Mouse (Mus musculus) lung, adult 18-20 months (tissue): ENCODE measurements at regions not wholly inside any gene's neighbourhood (a gene's known extent, or its start where the extent isn't known, plus 50 kb on each side); places are given as distances from the start of the nearest gene placed in this dataset.
"Not testable (repeated sequence)": the region's sequence is repeated elsewhere in the genome, so short reads cannot be mapped to it uniquely, and the experiment has no call there.

Experiments used
- DNase-seq, 2 experiments: peaks; one replicate each; pipeline ENCODE4 v3.0.0; 2022; ENCODE audit warnings: mixed read lengths in 2 of 2

DNA sequence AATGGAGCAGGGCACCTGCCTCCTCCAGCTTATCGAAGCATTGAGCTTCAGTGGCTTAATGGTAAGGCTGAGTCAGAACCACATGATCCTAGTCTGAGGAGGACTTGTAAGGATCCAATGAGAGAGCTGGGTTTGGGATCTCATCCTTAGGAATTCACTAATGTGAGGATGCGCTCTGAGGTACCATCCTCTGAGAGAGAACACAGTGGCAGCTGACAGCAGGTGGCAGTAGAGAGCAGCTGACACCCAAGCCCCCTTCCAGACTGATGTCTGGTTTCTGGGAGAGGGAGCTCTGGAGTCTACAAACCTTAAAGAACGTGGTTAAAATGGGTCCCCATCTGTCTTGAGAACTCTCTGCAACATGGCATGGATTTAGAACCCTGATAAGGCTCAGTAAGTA lies 137.8 kb downstream of the B3glct start:
- peak in 1 of 2 experiments; percentile 10 for DNase-seq

GRCm38 (mm10) chr5:149818812-149819211 lies 140.8 kb downstream of the B3glct start:
- DNase-seq, result no peak

DNA sequence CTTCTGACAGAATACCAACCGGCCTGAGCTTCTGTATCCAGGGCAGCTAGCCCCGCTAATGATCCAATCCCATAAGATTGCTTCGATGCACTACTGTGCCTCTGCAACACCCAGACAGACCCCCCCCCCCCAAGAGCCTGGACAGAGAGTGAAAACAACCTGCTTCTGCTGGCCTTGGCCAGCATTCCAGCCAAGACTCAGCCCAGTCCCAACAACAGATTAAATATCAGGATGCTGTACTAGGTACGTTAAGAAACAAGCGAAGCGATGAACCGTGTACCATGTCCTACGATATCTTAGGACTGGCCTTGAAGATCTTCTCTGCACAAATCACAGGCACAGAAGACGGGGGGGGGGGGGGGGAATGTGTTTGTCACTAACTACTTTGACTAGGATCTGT lies 145.8 kb downstream of the B3glct start:
- no peak for DNase-seq

GRCm38 (mm10) chr5:149827599-149827998 lies 149.6 kb downstream of the B3glct start:
- DNase-seq, result no peak

- peak; percentile 19 to 36 for DNase-seq
Measured at GRCm38 (mm10) chr5:149831122-149831861, 153.3 kb downstream of the B3glct start.

GRCm38 (mm10) chr5:149837379-149837778 lies 159.3 kb downstream of the B3glct start:
- DNase-seq, result no peak

GRCm38 (mm10) chr5:149842491-149842890 lies 164.5 kb downstream of the B3glct start:
- DNase-seq, result no peak

GRCm38 (mm10) chr5:149843310-149843709 lies 165.3 kb downstream of the B3glct start:
- DNase-seq, result no peak

DNA sequence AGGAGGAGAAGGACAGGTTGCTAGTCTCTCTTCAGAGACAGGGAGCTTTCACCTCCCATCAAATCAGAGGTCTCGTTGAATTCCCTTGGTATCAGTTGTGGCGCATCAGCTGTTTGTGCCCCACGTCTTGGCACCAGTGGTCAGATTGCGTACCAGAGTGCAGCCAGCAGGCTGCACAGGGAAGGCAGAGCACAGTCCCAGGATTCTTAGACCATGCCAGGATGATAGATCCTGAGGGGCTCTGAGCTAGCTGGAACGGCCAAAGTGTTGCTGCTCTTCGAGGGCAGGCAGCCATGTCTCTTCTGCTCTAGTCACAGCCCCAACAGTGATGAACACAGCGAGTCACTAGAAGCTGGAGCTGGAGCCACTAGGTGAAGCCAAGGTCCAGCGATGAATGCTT lies 167.2 kb downstream of the B3glct start:
- no peak for DNase-seq

DNA sequence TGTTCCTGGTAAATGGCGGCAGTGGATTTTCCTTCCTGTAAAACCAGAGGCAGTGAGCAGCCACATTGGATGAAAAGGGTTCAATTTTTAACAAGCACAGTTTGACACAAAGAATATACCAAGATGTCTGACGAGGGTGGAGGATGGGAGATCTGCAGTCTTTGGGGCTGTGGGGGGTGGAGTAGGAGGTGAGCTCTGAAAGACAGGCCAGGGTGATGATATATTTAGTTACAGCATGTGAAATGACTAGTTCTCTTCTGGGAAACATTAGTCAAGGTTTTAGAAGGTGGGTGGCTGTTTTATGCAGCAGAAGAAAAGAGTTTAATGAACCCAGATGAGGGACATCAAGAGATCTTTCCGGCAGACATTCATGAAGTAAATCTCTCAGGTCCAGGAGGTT lies 170.0 kb upstream of the Rxfp2 start:
- DNase-seq, result no peak

DNA sequence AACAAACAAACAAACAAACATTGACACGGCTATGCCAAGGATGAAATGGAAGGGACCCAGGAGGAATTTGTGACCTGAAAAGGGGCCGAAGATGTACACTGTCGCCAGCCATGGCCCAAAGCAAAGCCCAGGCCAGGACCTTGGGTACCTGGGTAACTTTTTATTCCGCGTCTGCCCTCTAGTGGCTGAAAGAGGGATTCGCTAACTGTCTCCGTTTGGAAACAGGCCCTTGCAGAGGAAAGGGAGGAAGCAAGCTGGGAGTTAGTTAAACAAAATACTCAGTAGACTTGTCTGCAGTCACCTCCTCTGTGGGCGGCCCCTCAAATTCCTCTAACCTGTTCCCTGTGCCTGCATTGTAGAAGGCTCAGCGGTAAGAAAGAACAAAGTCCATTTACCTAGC lies 167.5 kb upstream of the Rxfp2 start:
- peak; percentile 40 to 49 for DNase-seq

GRCm38 (mm10) chr5:149852516-149852915 lies 166.0 kb upstream of the Rxfp2 start:
- no peak for DNase-seq

GRCm38 (mm10) chr5:149856101-149856500 lies 162.4 kb upstream of the Rxfp2 start:
- no peak for DNase-seq

DNA sequence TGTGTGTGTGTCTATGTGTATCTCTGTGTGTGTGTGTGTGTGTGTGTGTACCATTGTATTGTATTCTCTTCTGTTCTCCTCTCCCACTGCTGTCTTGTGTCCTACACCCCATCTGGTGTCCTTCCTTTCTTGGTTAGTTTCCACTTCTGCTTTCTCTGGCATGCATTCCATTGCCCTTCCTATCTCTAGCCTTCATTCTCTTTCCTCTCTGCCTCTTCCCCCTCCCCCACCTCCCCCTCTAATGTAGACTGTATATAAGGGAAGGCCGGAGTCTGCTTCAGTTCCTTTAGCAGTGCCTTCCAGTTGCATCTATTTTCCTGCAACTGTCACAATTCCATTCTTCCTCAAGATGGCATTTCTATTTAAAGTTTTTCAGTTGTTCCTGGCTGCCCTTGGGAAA lies 161.5 kb upstream of the Rxfp2 start:
- DNase-seq, result no peak

GRCm38 (mm10) chr5:149861489-149861962 lies 156.9 kb upstream of the Rxfp2 start:
- peak; percentile 11 to 25 for DNase-seq

- no peak for DNase-seq
Measured at GRCm38 (mm10) chr5:149867926-149868325, 150.5 kb upstream of the Rxfp2 start.

GRCm38 (mm10) chr5:149869441-149869840 lies 149.0 kb upstream of the Rxfp2 start:
- no peak for DNase-seq

DNA sequence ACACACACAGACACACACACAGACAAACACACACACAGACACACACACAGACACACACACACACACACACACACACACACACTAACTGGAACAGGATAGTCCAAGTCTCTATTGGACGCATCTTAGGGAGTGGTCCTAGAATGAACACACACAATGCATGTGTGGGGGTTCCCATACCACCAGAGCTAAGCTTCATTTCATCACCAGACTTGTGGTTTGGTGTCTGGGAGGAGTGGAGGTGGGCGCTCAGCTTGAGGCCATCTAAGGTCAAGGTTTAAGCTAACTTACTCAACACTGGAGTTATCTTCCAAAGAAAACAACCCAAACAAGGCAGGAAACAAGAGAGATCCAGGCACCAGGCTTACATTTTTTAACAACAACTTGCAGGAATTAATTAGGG lies 147.9 kb upstream of the Rxfp2 start:
- no peak for DNase-seq

- no peak for DNase-seq
Measured at GRCm38 (mm10) chr5:149871521-149871920, 147.0 kb upstream of the Rxfp2 start.

DNA sequence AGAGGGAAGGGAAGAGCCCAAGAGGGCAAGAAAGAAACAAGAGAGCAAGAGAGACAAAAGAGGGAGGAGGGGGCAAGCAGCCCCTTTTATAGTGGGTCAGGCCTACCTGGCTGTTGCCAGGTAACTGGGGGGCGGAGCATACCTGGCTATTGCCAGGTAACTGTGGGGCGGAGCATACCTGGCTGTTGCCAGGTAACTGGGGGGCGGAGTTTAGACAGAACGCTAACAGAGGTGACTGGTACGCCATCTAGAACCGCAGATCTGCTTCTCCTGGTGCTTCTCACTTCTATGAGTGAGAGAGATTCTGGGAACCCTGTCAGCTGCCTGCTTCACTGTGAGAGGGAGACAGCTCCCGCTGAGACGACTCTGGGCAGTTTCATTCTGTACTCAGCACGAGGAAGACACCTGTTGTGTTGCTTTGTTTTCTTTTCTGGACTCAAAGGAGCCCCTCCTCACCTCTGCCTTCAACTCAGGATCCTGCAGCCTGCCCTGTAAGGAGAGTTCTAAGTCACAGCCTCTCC lies 144.9 kb upstream of the Rxfp2 start:
- DNase-seq, result peak in 1 of 2 experiments; percentile 11

GRCm38 (mm10) chr5:149874342-149874741 lies 144.1 kb upstream of the Rxfp2 start:
- DNase-seq, result no peak

DNA sequence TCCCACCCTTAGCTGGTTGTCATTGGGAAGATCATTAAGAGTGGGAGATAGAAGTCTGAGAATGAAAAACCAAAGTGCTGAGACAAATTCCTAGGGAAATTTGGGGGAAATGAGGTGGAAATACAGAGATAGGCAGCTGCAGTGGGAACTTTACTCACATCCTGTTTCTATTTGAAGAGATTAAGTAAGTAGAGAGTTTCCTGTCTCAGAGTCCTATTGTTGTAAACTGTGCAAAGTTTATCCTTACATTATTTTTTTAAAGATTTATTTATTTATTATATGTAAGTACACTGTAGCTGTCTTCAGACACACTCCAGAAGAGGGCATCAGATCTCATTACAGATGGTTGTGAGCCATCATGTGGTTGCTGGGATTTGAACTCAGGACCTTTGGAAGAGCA lies 126.0 kb upstream of the Rxfp2 start:
- not testable (repeated sequence) for DNase-seq

DNA sequence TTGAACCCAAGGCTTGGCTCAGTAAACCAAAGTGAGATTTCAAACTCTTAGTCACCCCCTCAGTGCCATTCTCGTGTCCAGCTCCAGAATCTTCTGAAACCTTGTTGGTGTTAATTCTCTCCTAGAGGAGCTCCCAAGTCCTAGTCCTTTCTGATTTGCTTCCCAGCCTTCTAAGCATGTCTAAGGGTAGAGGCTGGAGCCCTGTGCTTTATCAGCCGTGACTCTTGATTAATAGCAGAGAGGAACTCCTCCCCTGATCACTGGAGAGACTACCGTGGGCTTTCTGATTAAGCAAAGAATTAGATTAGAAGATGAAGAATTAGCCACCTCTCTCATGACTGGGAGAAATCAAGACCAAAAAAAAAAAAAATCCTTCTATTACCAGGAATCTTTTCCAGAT lies 111.5 kb upstream of the Rxfp2 start:
- DNase-seq, result no peak

- DNase-seq, result no peak
Measured at GRCm38 (mm10) chr5:149908376-149909078, 109.9 kb upstream of the Rxfp2 start.
